Mouse (Mus musculus) liver, postnatal 0 days (tissue): ENCODE measurements around the gene Myl3.

Experiments used
- CTCF ChIP-seq: sonication (generic); IDR thresholded peaks from 2 replicates; pipeline ENCODE4 v1.5.1; 2016; ENCODE audit warnings: antibody characterized with exemption, low read depth
- EP300 ChIP-seq: IDR thresholded peaks from 2 replicates; pipeline ENCODE4 v1.6.1; 2016; ENCODE audit warnings: antibody characterized with exemption, low read depth, mild to moderate bottlenecking

- no peak for TF ChIP-seq CTCF
- TF ChIP-seq EP300: no peak
Measured at GRCm38 (mm10) chr9:110741711-110742294, at the start of gene Myl3.
